Mouse (Mus musculus) cortical plate, adult 2 months (tissue): ENCODE data around the gene Wdfy1.

Source experiments
- CTCF ChIP-seq: fragments of 200-500 bp; IDR thresholded peaks from 2 replicates; pipeline ENCODE4 v1.5.1; 2011; ENCODE audit warnings: mild to moderate bottlenecking, control low read depth, low read length; ENCODE audit not compliant: insufficient read depth; ENCODE audit errors: extremely low read depth
- POLR2A ChIP-seq: fragments of 200-500 bp; IDR thresholded peaks from 2 replicates; pipeline ENCODE4 v1.6.1; 2011; ENCODE audit warnings: mild to moderate bottlenecking, low read length, control low read depth; ENCODE audit not compliant: insufficient read depth; ENCODE audit errors: extremely low read depth

DNA sequence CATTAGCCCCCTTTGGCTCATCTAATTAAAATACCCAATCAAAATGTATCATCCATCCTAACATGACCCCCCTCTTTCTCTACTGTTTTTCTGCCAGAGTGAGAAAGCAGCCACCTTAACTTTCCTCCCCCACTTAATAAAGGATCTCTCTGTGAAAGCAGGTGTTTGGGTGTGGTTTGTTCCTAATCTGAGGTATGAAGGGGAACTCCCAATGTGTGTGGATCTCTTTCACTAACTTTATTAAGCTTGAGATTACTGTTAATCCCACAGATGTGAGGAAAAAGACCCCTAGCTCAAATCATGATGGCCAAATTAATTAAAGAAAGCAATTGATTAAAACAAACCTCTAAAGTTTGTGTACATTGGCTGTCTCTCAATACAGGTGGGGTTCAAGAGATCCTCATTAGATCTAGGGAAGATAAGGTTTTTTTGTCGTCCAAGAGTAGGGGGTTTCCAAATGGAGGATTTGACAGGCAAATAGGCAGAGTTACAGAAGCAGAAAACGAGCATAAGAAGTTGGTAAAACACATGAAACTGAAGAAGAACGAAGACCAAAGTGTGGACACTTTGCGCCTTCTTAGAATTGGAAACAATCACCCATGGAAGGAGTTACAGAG, 1.7 kb downstream of the Wdfy1 start:
- TF ChIP-seq CTCF (no peak), POLR2A (no peak)
